Mouse (Mus musculus): ENCODE measurements around the gene Birc6. TPM values are rescaled to one million over a fixed set of nuclear protein-coding genes. Genes with fewer than 3 reads are reported as not detected.

The Birc6 gene
- polyA plus RNA-seq, 1 experiment from 2014 or later = 108 TPM

- no peak overlapping the region for H3K27ac ChIP-seq (replicated peaks)
- no peak overlapping the region for H3K9ac ChIP-seq (replicated peaks)
- H3K9me3 ChIP-seq = no peaks in the 10 kb centered on the region
- H3K4me2 ChIP-seq (replicated peaks) = no peak overlapping the region
- no peaks in the 10 kb centered on the region for H3K4me1 ChIP-seq
- H3K36me3 ChIP-seq = peaks cover 29% of the 10 kb centered on the region
- 82% methylated on average over 5 of the region's 5 CpGs for WGBS
- no peaks in the 10 kb centered on the region for H3K27me3 ChIP-seq
- ATAC-seq (ENCODE audit: low FRiP score, low read depth) = no peak
- no peak overlapping the region for H3K4me3 ChIP-seq
Measured at GRCm38 (mm10) chr17:74577173-74577572, 49.1 kb downstream of the Birc6 start.

- no peaks in the 10 kb centered on the region for H3K4me1 ChIP-seq
- ATAC-seq (ENCODE audit: low FRiP score, low read depth) = no peak
- no peak overlapping the region for H3K4me3 ChIP-seq
- H3K9ac ChIP-seq (replicated peaks) = no peak overlapping the region
- no peak overlapping the region for H3K4me2 ChIP-seq (replicated peaks)
- H3K36me3 ChIP-seq = peaks cover 26% of the 10 kb centered on the region
- no peaks in the 10 kb centered on the region for H3K9me3 ChIP-seq
- 94% methylated on average over 7 of the region's 7 CpGs for WGBS
- H3K27ac ChIP-seq (replicated peaks) = no peak overlapping the region
- H3K27me3 ChIP-seq = no peaks in the 10 kb centered on the region
Measured at GRCm38 (mm10) chr17:74579586-74579985, 51.5 kb downstream of the Birc6 start.

- Histone ChIP-seq H3K4me3 (no peak overlapping the region), H3K36me3 (peaks cover 23% of the 10 kb centered on the region), H3K9ac (replicated peaks) (no peak overlapping the region), H3K9me3 (no peaks in the 10 kb centered on the region), H3K4me2 (replicated peaks) (no peak overlapping the region), H3K27me3 (no peaks in the 10 kb centered on the region), H3K4me1 (no peaks in the 10 kb centered on the region), H3K27ac (replicated peaks) (no peak overlapping the region)
- no peak for ATAC-seq (ENCODE audit: low FRiP score, low read depth)
- 90% methylated on average over 1 of the region's 1 CpGs for WGBS
Measured at GRCm38 (mm10) chr17:74580738-74581137, 52.6 kb downstream of the Birc6 start.

- Histone ChIP-seq H3K36me3 (peaks cover 9% of the 10 kb centered on the region), H3K9ac (replicated peaks) (no peak overlapping the region), H3K9me3 (no peaks in the 10 kb centered on the region), H3K4me2 (replicated peaks) (no peak overlapping the region), H3K4me3 (no peak overlapping the region), H3K27me3 (no peaks in the 10 kb centered on the region), H3K27ac (replicated peaks) (no peak overlapping the region), H3K4me1 (no peaks in the 10 kb centered on the region)
- no peak for ATAC-seq (ENCODE audit: low FRiP score, low read depth)
- 88% methylated on average over 3 of the region's 3 CpGs for WGBS
Measured at GRCm38 (mm10) chr17:74586768-74587167, 58.7 kb downstream of the Birc6 start.

GRCm38 (mm10) chr17:74598908-74599307 lies 70.8 kb downstream of the Birc6 start:
- no peak overlapping the region for H3K27ac ChIP-seq (replicated peaks)
- 93% methylated on average over 9 of the region's 9 CpGs for WGBS
- H3K4me2 ChIP-seq (replicated peaks) = no peak overlapping the region
- H3K9ac ChIP-seq (replicated peaks) = no peak overlapping the region
- ATAC-seq (ENCODE audit: low FRiP score, low read depth) = no peak
- no peaks in the 10 kb centered on the region for H3K9me3 ChIP-seq
- no peaks in the 10 kb centered on the region for H3K27me3 ChIP-seq
- H3K4me3 ChIP-seq = no peak overlapping the region
- peaks cover 59% of the 10 kb centered on the region for H3K36me3 ChIP-seq
- H3K4me1 ChIP-seq = no peaks in the 10 kb centered on the region

GRCm38 (mm10) chr17:74599396-74599795 lies 71.3 kb downstream of the Birc6 start:
- Histone ChIP-seq H3K9me3 (no peaks in the 10 kb centered on the region), H3K9ac (replicated peaks) (no peak overlapping the region), H3K4me3 (no peak overlapping the region), H3K36me3 (peaks cover 60% of the 10 kb centered on the region), H3K27me3 (no peaks in the 10 kb centered on the region), H3K4me2 (replicated peaks) (no peak overlapping the region), H3K4me1 (no peaks in the 10 kb centered on the region), H3K27ac (replicated peaks) (no peak overlapping the region)
- ATAC-seq (ENCODE audit: low FRiP score, low read depth) = no peak
- 97% methylated on average over 2 of the region's 2 CpGs for WGBS

- Histone ChIP-seq H3K36me3 (peaks cover 60% of the 10 kb centered on the region), H3K4me2 (replicated peaks) (no peak overlapping the region), H3K9ac (replicated peaks) (no peak overlapping the region), H3K4me3 (no peak overlapping the region), H3K9me3 (no peaks in the 10 kb centered on the region), H3K27ac (replicated peaks) (no peak overlapping the region), H3K4me1 (no peaks in the 10 kb centered on the region), H3K27me3 (no peaks in the 10 kb centered on the region)
- 74% methylated on average over 1 of the region's 1 CpGs for WGBS
- ATAC-seq (ENCODE audit: low FRiP score, low read depth) = no peak
Measured at GRCm38 (mm10) chr17:74601201-74601600, 73.1 kb downstream of the Birc6 start.

GRCm38 (mm10) chr17:74630798-74631197 lies 102.7 kb downstream of the Birc6 start:
- Histone ChIP-seq H3K9me3 (no peaks in the 10 kb centered on the region), H3K9ac (replicated peaks) (no peak overlapping the region), H3K36me3 (peaks cover 64% of the 10 kb centered on the region), H3K27me3 (no peaks in the 10 kb centered on the region), H3K4me1 (no peaks in the 10 kb centered on the region), H3K4me2 (replicated peaks) (no peak overlapping the region), H3K27ac (replicated peaks) (no peak overlapping the region), H3K4me3 (no peak overlapping the region)
- ATAC-seq (ENCODE audit: low FRiP score, low read depth) = no peak
- 95% methylated on average over 3 of the region's 3 CpGs for WGBS

GRCm38 (mm10) chr17:74642445-74642844 lies 114.3 kb downstream of the Birc6 start:
- Histone ChIP-seq H3K4me3 (no peak overlapping the region), H3K36me3 (peaks cover 66% of the 10 kb centered on the region), H3K4me1 (no peaks in the 10 kb centered on the region), H3K27me3 (no peaks in the 10 kb centered on the region), H3K9ac (replicated peaks) (no peak overlapping the region), H3K27ac (replicated peaks) (no peak overlapping the region), H3K9me3 (no peaks in the 10 kb centered on the region), H3K4me2 (replicated peaks) (no peak overlapping the region)
- ATAC-seq (ENCODE audit: low FRiP score, low read depth) = no peak

GRCm38 (mm10) chr17:74658362-74658761 lies 130.3 kb downstream of the Birc6 start:
- no peak overlapping the region for H3K4me2 ChIP-seq (replicated peaks)
- 96% methylated on average over 3 of the region's 3 CpGs for WGBS
- no peaks in the 10 kb centered on the region for H3K4me1 ChIP-seq
- H3K4me3 ChIP-seq = no peak overlapping the region
- H3K9me3 ChIP-seq = no peaks in the 10 kb centered on the region
- no peak overlapping the region for H3K27ac ChIP-seq (replicated peaks)
- peaks cover 57% of the 10 kb centered on the region for H3K36me3 ChIP-seq
- H3K27me3 ChIP-seq = no peaks in the 10 kb centered on the region
- H3K9ac ChIP-seq (replicated peaks) = no peak overlapping the region
- ATAC-seq (ENCODE audit: low FRiP score, low read depth) = no peak

GRCm38 (mm10) chr17:74668010-74668409 lies 139.9 kb downstream of the Birc6 start:
- no peak overlapping the region for H3K27ac ChIP-seq (replicated peaks)
- no peak for ATAC-seq (ENCODE audit: low FRiP score, low read depth)
- H3K27me3 ChIP-seq = no peaks in the 10 kb centered on the region
- H3K4me1 ChIP-seq = no peaks in the 10 kb centered on the region
- no peak overlapping the region for H3K4me3 ChIP-seq
- no peak overlapping the region for H3K9ac ChIP-seq (replicated peaks)
- WGBS = 100% methylated on average over 1 of the region's 1 CpGs
- H3K4me2 ChIP-seq (replicated peaks) = no peak overlapping the region
- H3K36me3 ChIP-seq = peaks cover 60% of the 10 kb centered on the region
- no peaks in the 10 kb centered on the region for H3K9me3 ChIP-seq

- Histone ChIP-seq H3K4me2 (replicated peaks) (no peak overlapping the region), H3K4me3 (no peak overlapping the region), H3K27me3 (no peaks in the 10 kb centered on the region), H3K9ac (replicated peaks) (no peak overlapping the region), H3K36me3 (peaks cover 44% of the 10 kb centered on the region), H3K4me1 (no peaks in the 10 kb centered on the region), H3K9me3 (no peaks in the 10 kb centered on the region), H3K27ac (replicated peaks) (no peak overlapping the region)
- 92% methylated on average over 13 of the region's 13 CpGs for WGBS
- no peak for ATAC-seq (ENCODE audit: low FRiP score, low read depth)
Measured at GRCm38 (mm10) chr17:74670031-74670430, 141.9 kb downstream of the Birc6 start.

- H3K36me3 ChIP-seq = peaks cover 44% of the 10 kb centered on the region
- no peaks in the 10 kb centered on the region for H3K27me3 ChIP-seq
- no peak overlapping the region for H3K27ac ChIP-seq (replicated peaks)
- H3K4me3 ChIP-seq = no peak overlapping the region
- no peak overlapping the region for H3K4me2 ChIP-seq (replicated peaks)
- ATAC-seq (ENCODE audit: low FRiP score, low read depth) = no peak
- H3K4me1 ChIP-seq = no peaks in the 10 kb centered on the region
- no peak overlapping the region for H3K9ac ChIP-seq (replicated peaks)
- 91% methylated on average over 4 of the region's 4 CpGs for WGBS
- H3K9me3 ChIP-seq = no peaks in the 10 kb centered on the region
Measured at GRCm38 (mm10) chr17:74672446-74672845, 144.4 kb downstream of the Birc6 start.

All from midbrain, embryonic 12.5 days (tissue).